Mouse (Mus musculus) stomach, postnatal 0 days (tissue): ENCODE measurements around the gene Ost4.

Experiments
- CTCF ChIP-seq: IDR thresholded peaks from 2 replicates; pipeline ENCODE4 v1.5.1; 2016; ENCODE audit warnings: antibody characterized with exemption, low read depth, mild to moderate bottlenecking, moderate library complexity
- EP300 ChIP-seq: optimal IDR thresholded peaks from 2 replicates; pipeline ENCODE3; 2016; ENCODE audit warnings: antibody characterized with exemption

DNA sequence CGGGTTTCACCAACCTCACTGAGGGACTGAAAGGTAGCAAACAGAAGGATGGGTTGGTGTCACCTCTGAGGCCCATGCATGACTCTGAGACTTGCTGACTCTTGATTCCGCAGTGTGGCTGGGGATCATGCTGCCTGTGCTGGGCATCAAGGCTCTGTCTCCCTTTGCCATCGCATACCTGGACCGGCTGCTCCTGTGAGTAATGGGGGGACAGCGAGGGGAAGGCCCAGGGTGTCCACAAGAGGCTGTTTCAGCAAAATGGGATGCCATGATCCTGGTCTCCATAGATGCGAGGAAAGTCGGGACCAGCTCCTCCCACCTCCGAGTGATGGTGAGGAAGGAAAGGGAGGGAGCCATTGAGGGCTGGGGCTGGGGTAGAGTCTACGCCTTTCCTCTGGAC lies 35.0 kb downstream of the Ost4 start:
- TF ChIP-seq CTCF (no peak), EP300 (no peak)
